Mouse (Mus musculus) embryo, embryonic 10 days (tissue): ENCODE data around the gene Sppl3.

Experiments used
- DNase-seq: peaks from one replicate; pipeline ENCODE4 v3.0.0-alpha.2; 2015; ENCODE audit warnings: low spot score

Gene Sppl3

DNA sequence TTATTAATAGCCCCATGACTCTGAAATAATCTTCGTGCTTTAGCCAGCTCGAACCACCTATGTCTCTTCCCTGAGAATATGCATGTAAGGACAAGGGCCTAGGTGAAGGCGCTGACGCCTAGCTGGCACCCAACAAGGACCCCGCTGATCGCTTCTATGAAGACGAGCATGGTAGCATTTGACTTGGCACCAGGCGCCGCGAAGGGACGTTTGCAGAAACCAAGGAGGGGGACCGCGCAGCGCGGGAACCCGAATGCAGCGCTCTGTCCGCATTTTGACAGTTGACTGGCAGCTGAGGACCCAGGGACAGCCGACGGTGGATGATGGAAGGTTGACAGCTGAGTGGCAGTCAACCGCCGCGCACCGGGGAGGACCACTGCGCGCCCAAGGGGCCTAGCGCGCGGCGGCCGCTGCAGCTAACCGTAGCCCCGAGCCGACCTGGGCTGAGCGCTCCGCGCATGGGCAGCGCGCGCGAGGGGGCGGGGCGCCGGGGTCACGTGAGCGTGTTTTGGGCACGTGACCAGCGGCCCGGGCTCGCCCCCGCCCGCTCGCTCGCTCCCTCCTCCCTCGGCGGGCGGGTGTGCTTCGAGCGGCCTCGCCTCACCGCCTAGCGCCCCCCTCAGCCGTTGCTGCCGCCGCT lies at the start of gene Sppl3:
Gene Sppl3 (plus strand): TSS at position 561 of the 640 bp plus-strand sequence.
- peak; percentile 94 for DNase-seq

DNA sequence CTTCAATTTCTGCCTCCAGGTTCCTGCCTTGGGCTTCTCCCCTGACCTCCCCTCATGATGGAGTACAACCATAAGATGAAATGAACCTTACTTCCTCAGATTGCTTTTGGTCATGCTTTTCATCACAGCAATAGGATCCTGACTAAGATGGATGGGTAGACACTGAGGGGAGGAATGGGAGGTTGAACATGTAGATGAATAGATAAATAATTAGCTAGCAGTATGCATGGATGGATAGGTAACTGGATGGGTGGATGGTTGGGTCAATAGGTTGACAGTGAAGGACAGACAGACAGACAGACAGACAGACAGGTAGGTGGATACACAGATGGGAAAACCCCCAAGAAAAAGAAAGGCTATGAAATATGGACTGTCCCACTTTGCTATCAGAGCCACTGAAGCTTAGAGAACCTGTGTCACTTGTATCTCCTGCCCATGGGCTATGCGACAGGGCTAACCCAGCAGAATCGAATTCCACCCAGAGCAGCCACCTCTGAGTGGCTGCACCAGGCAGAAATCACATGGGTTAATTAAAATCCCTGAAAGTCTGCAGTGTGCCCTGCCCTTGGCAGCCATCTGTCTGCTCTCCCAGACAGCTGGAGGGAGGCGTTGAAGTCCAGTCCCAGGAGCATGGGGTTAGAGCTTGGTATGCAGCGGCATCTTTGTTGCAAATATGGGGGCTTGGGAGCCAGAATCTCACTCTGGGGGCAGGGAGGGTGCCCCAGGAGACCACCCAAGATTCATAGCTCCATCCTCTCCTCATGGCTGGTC lies 49.2 kb upstream of the Sppl3 start:
- no peak for DNase-seq

DNA sequence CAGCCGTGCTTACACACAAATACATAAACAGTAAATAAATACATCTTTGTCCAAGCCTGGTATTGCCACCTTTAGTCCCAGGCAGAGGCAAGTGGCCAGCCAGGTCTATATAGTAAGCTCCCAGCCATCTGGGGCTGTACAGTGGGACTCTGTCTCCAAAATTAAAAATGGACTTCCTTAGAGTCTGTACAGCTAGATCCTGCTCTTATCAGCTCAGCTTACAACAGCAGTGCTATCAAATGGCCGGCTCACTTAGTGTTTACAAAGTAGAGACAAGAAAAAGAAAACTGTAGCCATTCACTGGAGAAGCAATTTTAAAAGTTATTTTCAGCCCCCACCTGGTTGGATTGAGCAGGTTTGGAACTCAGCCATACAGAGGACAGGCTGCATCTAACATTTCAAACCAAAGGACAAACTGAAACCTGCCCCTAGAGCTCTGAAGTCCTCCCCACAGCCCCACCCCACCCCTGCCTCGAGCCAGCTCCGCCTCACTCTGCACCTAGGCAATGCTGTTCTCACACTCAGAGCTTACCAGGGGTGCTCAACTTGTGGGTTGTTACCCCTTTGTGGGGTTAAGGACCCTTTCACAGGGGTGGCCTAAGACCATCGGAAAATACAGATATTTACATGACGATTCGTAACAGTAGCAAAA lies 46.5 kb upstream of the Sppl3 start:
- no peak for DNase-seq

DNA sequence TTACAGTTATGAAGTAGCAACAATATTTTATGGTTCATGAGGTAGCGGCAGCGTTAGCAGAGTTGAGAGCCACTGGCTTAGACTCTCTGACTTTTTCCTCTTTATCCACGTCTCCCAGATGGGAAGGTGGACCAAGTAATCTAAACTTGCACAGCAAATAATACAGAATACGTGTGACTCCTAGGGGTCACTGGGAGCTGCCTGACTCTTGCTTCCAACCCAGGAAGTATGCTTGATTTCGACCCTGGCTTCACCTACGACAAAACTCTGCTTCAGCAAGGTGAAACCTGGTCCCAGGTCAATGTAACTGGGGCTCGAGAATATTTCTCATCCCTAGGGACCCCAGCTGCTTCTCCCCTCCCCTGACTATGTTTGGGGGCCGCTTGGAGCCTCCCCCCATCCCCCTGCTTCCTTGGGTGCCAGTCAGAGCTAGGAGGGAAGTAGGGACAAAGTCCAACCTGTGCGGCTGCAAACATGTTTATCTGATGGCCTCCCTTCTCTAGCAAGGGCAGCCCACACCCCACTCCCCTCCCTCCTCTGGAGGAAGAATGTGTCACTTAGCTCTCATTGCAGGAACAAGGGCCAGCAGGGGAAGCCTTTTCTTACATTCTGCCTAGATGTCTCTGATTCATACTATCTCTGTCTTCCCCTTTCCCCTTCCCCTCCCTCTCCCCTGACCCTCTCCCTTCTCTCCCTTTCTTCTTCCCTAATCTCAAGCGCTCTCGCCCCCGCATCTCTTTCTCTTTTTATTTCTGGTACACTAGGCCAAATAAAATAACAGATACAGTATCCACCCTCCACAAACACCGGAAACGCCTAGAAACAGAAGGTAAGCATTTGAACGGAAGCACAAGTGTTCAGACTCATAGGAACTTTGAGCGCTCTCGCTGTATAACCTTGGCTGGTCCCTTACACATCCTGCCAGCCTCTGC lies 45.7 kb upstream of the Sppl3 start:
- DNase-seq = no peak

DNA sequence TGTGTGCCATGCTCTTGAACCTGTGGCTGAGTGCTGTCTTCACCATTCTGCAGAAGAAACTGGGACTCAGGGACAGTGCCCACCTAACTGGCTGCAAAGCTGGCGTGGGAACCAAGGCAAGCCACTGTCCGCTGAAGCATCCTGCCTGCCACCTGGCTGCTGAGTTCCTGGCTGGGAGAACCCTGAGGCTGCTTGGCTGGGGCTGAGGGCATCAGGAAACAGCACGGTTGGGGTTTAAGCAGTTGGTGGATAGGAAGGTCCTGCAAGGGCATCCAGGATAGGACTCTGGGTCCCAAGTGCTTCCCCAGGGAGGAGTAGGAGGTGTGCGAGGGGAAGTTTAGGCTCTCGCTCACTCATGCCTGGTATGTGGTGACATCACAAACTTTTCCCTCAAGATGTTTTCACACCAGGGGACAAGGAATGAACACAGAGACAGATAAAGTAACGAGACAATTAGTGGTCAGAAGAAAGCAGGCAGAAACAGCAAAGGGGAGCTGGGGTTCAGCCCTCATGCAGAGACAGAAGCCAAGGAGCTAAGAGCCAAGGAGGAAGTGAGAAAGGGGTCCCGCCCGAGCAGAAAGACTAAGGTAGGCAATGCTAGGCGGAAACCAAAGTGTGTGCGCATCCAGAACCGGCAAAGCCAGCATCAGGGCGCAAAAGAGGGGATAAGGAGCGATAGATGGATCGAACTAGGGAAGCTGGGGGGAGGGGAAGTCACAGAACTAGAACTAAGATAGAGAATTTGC lies 43.2 kb upstream of the Sppl3 start:
- no peak for DNase-seq

DNA sequence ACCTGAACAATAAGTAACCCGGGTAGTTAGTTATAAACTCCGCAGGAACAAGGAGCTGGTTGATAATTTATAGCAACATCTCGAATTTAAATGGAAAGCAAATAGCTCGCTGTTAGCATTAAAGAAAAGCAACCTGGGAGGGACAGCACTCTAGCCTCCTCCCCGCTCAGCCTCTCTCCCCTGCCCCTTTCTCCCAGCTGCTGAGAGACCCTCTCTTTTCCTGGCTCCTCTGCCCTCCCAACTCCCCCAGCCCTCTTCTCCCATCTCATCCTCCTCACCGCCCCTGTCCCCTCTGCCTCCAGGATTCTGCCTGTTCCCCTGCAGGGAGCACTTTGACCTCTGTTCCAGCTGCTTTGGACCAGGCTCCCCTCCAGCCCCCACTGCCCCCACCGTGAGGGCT lies 42.3 kb upstream of the Sppl3 start:
- no peak for DNase-seq

DNA sequence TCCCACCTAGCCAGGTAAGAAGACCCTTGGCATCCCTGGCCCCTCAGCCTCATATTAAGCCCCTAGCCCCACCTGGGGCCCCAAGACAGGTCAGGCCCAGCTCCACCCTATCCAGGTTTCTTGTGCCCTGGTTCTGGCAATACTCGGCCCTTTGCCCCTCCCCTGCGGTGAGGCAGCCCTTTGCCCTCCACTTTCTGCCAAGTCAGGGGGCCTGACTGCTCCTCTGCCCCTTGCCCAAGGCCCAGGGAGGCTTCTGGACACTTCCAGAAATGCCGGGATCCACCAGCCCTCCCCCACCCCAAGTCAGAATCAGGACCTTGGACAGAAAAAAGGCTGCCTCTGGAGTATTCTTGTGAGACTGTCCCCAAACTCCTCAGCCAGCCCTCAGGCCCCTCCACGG lies 41.9 kb upstream of the Sppl3 start:
- no peak for DNase-seq

DNA sequence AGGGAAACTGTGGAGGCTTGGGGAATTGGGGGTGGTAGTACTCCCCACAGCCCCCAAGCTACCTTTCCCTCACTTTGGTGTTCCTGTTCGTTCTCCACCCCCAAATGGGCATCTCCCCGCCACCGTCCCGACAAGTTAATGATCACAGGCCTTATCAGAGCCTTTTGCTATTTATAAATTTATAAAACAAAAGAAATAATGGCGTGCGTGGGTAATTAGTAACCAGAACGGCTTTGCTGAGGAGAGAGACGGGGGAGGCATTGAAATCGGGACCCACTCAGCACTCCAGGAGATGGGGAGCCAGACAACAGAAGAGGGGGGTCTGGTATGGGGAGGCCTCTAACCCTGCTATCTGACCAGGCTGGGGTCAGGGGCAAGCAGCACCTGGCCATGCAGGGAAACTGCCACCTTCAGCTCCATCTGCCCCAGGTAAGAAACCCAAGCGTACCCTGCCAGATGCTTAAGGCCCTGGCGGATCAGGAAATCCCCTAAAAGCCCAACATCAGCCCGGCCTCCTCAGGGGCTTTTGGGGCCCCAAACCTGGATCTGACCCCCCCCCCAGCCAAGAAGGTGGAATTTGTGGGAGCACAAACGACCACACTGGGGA lies 41.2 kb upstream of the Sppl3 start:
- no peak for DNase-seq

DNA sequence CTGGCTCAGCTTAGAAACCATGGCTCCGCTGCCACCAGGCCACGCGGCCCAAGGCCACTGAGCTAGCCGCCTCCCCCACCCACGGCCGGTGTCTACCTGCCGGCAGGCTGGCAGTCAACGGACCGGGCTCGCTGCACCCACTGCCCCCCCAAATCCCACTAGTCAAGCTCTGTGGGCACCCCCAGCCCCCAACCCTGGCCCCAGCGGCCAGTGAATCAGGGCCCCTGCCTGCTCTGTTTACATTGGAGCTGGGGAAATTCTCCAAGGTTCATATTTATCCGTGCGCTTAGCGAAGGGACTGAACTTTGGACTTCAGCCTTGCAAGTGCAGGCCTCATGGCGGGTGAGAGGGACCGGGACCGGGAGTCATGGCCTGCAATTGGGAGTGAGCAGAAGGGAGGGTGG lies 40.1 kb upstream of the Sppl3 start, which contains the start of gene Hnf1a:
Gene Hnf1a (minus strand): TSS at position 271 of the 404 bp plus-strand sequence.
- DNase-seq = no peak

DNA sequence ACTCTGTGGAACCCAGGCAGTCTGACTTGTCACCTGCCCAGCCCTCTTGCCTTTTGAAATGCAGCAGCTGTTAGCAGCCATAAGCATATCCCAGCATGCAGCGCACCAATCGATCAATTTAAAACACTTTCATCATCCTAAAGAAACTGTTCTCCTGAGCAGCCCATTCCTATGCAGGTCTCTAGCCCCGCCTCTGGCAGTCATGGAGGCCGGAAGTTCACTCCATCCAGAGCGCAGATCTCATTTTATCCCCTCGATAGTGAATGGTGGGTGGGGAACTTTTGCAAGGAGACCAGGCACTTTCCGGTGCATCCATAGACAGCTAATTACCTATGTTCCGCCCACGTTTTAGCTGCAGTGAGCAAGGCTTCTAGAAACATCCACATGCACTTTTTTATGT lies 38.7 kb upstream of the Sppl3 start:
- DNase-seq = no peak

DNA sequence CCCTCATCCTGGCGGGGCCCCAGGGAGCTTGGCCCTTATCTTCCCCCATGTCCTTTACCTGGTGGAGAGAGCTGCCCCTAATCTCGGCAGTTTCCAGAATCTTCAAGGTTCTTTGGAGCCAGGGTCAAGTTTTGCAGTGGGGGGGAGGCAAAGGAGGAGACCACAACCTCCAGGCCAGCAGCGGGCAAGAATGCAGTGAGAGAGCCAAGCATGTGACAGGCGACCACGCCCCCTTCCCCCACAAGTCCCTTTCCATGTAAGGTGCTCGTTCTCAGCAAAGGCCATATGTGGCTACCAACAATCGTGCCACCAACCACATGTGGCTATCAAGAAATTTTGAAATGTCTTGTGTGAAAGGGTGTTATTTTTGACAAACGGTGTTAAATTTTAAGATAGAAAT lies 37.8 kb upstream of the Sppl3 start:
- no peak for DNase-seq

DNA sequence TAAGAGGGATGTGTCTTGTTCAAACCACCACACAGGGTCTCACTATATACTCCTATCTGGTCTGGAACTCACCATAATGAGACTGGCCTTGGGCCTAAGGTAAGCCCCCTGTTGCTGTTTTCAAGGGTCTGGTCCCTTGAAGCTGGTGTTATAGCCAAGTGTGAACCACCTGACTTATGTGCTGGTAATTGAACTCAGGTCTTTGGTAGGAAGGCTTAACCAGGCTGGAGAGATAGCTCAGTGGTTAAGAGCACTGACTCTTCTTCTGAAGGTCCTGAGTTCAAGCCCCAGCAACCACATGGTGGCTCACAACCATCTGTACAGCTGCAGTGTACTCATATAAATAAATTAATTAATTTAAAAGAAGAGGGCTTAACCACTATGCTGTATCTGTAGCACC lies 34.0 kb upstream of the Sppl3 start:
- DNase-seq = no peak

DNA sequence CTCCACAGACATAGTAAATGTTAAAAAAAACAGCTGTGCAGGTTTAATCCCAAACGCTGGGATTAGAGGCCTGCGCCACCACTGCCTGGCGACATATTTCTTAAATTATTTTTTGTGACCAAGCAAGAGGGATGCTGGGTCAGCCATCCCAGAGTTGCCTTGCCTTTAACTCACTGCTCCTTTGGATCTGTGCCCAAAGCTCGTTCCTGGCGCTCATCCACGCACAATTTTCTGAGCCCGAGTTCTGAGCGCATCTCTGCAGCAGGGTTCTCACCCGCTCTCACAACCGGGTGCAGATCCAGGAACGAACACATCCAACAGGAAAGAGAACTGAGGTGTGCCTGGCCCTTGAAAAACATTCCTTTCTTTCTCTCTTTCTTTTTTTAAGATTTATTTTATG lies 32.5 kb upstream of the Sppl3 start:
- no peak for DNase-seq

DNA sequence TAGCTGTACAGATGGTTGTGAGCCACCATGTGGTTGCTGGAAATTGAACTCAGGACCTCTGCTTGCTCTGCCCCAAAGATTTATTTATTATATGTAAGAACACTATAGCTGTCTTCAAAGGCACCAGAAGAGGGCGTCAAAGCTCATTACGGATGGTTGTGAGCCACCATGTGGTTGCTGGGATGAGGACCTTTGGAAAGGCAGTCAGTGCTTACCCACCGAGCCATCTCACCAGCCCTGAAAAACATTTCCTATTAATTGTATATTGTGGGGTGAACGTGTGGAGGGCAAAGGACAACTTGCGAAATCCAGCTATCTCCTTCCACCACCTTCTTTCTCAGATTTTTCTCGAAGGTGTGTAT lies 32.1 kb upstream of the Sppl3 start:
- DNase-seq = peak; percentile 88

DNA sequence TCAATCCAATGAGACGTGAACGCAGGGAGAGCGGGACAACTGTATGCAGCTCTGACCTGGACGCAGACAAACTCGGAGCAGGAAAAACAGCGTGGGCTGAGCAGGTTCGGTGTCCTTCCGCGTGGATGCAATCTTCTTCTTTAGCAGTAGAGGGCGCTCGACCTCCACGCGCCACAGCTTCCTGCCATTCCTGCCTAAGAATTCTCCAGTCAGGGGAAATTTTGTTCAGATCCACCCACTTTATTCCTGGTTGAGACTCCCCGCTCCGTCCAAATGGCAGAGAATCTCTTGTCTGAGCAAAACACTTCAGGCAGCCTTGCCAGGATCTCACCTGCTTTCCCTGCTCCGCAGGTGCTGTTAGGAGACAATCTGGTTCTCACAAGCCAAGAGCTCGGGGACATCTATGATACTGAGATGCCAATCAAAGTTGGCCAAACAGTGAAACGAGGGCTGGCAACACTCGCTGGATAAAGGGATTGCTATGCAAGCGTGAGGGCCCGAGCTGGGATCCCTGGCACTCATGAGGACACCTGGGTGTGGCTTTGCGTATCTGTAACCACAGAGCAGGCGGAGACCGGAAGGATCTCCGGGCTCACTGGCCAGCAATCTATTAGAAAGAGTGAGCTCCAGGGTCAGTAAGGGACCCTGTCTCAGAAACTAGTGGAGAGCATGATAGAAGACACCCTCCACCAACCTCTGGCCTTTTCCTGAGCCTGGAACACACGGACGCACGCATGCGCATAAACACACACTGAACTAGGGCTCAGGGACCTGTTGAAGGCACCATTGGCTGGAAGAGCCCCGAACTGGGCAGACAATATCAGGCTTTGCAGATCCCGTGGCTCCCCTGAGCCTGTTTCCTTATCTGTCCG lies 31.5 kb upstream of the Sppl3 start:
- peak; percentile 88 for DNase-seq

DNA sequence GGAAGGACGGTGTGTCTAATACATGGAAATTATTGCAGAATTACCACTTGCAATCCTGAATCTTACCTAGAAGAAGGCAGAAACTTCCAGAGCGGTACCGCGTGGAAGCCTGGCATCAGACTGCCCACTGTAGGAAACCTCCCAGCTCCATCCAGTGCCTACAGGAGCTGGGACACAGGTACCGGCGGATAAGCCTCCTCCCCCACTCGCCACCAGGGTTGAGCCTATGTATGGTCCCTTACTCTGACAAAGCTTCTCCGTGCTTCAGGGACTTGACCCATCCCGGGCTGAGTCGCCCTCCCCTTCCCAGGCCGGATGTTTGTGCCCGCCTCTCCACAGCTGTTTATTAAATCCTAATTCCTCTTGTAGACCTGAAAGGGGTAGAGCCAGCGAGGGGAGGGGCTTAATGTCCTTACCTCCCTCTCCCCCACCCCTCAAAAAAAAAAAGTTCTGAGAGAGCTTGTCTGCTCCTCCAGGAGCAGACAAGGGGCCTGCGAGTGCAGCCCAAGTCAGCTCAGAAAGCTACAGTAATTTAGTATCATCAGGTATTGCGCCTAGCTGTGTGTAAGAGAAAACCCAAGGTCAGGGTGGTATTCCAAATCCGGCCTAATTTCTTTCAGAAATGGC lies 30.7 kb upstream of the Sppl3 start:
- peak; percentile 46 for DNase-seq

DNA sequence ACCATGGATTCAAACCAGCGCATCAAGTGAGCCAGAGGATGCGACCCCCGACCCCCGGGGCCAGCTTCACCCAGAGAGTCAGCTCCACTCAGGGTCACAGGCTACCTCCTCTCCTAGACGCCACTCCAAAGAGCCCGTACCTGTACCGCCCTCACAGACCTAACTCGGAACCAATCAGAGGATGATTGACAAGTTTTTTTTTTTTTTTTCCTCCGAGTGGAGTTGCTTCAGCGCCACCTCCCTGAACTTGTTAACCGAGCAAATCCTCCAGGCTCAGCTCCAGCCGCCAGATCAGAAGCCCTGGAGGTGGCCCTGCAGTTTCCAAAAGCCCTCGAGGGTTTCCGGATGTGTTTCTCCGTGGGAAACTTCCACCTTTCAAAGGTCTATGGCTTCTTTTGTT lies 28.9 kb upstream of the Sppl3 start:
- DNase-seq = no peak

DNA sequence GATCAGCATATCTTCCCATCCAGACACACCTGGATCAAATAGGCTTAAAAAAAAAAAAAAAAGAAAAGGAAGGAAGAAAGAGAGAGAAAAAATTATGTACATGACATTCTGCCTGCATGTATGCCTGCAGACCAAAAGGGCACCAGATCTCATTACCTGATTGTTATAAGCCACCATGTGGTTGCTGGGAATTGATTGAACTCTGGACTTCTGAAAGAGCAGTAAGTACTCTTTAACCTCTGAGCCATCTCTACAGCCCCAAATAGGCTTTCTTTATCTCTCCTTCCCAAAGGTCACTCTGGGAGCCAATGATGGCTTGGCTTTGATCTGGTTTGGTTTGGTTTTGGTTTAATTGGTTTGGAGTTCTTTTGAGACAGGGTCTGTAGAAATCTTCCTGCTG lies 25.9 kb upstream of the Sppl3 start:
- no peak for DNase-seq

DNA sequence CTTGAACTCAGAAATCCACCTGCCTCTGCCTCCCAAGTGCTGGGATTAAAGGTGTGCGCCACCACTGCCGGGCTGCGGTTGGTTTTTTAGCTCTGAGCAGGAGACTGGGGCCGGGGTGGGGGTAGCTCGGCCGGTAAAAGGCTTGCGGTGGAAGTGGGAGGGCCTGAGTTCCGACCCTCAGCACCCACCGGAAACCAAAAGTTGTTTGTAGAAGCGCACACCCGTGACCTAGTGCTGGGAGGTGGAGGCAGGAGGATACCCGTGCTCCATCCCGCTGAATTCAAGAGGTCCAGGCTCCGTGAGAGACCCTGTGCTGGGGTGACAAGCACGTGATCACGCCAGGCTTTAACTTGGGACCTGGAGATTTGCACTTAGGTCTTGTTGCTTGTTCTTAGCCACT lies 14.5 kb upstream of the Sppl3 start:
- no peak for DNase-seq

DNA sequence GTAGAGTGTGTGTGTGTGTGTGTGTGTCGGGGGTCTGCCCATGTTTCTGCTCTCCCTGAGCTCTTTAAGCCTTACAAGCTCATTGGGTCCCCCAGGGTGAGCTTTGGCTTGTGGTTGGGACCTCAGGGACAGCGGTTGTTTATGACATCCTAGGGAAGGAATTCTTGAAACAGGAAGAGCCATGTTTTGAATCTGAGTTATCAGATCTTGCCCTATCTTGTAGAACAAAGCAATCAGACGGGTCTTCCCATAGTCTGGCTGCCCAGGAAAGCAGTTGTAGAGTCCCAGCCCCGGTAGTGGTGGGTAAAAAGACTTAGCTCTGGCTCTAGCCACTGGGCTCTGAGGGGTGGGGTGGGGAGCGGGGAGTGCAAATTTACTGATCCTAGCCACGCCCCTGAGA lies 13.6 kb upstream of the Sppl3 start:
- no peak for DNase-seq
